In genomic region chr5:142416070-142416775, GRCm38 (mm10) we compare ENCODE assay signal across 8 mouse cellular contexts. TPM values are rescaled to one million over a fixed set of nuclear protein-coding genes. Genes with fewer than 3 reads are reported as not detected.
DNase-seq lines count a peak whose midpoint lies in the region; ATAC-seq and TF ChIP-seq lines count a peak whose summit lies in the region.

No protein-coding gene starts in this region.

- no peak overlapping the region for H3K4me2 ChIP-seq in kidney, embryonic 16.5 days (replicated peaks; ENCODE audit: low read depth, low read length)
- H3K4me2 ChIP-seq in intestine, embryonic 15.5 days (replicated peaks), result no peak overlapping the region
- H3K4me2 ChIP-seq in neural tube, embryonic 14.5 days (ENCODE audit: low read depth, low read length), result no peak overlapping the region

- TF ChIP-seq CTCF in kidney, adult 2 months (conservative IDR thresholded peaks at IDR 0.05; ENCODE audit: insufficient read depth, insufficient read length, low read depth, low read length), result no peak

- peak overlapping the region; percentile 7; the same call in 1 of the 2 replicates for H3K27ac ChIP-seq in kidney, embryonic 16.5 days (ENCODE audit: low read length)
- H3K27ac ChIP-seq in kidney, adult 2 months (ENCODE audit: insufficient read depth, low read depth, low read length), result no peak overlapping the region
- peak overlapping the region; percentile 45; the same call in 1 of the 2 replicates for H3K27ac ChIP-seq in intestine, embryonic 15.5 days
- 0 out of 2 replicates have a peak overlapping the region, but pooled peaks have one; percentile 8 for H3K27ac ChIP-seq in neural tube, embryonic 14.5 days (ENCODE audit: low read depth, low read length)

- H3K9ac ChIP-seq in kidney, embryonic 16.5 days (replicated peaks; ENCODE audit: low read length), result 0 out of 2 replicates have a peak overlapping the region, but pooled peaks have one; percentile 1
- 0 out of 2 replicates have a peak overlapping the region, but pooled peaks have one; percentile 29 for H3K9ac ChIP-seq in intestine, embryonic 15.5 days
- H3K9ac ChIP-seq in neural tube, embryonic 14.5 days (replicated peaks; ENCODE audit: low read depth, low read length), result no peak overlapping the region

- H3K9me3 ChIP-seq in kidney, embryonic 16.5 days (ENCODE audit: low read length), result no peaks in the 10 kb centered on the region
- no peaks in the 10 kb centered on the region for H3K9me3 ChIP-seq in intestine, embryonic 15.5 days
- no peaks in the 10 kb centered on the region for H3K9me3 ChIP-seq in neural tube, embryonic 14.5 days (ENCODE audit: control insufficient read depth, low read length)

- peaks cover 57% of the 10 kb centered on the region for H3K4me1 ChIP-seq in kidney, embryonic 16.5 days (ENCODE audit: insufficient read depth, low read length)
- H3K4me1 ChIP-seq in kidney, adult 2 months (ENCODE audit: control insufficient read depth, insufficient read depth, low read length), result peaks cover 42% of the 10 kb centered on the region
- peaks cover 30% of the 10 kb centered on the region for H3K4me1 ChIP-seq in intestine, embryonic 15.5 days (replicated peaks)
- H3K4me1 ChIP-seq in neural tube, embryonic 14.5 days (ENCODE audit: control insufficient read depth, insufficient read depth, low read length), result peaks cover 14% of the 10 kb centered on the region; the same call in 1 of the 2 replicates

- H3K4me3 ChIP-seq in kidney, embryonic 16.5 days (ENCODE audit: low read length), result no peak overlapping the region
- no peak overlapping the region for H3K4me3 ChIP-seq in kidney, adult 2 months (ENCODE audit: insufficient read depth, low read depth, low read length)
- no peak overlapping the region for H3K4me3 ChIP-seq in intestine, embryonic 15.5 days (replicated peaks)
- H3K4me3 ChIP-seq in neural tube, embryonic 14.5 days (ENCODE audit: low read depth, low read length), result no peak overlapping the region

- no peaks in the 10 kb centered on the region for H3K27me3 ChIP-seq in kidney, embryonic 16.5 days (ENCODE audit: insufficient read depth, low read length)
- no peaks in the 10 kb centered on the region for H3K27me3 ChIP-seq in kidney, adult 2 months (replicated peaks; ENCODE audit: control insufficient read depth, insufficient read depth, low read length)
- H3K27me3 ChIP-seq in intestine, embryonic 15.5 days (replicated peaks), result no peaks in the 10 kb centered on the region
- H3K27me3 ChIP-seq in neural tube, embryonic 14.5 days (ENCODE audit: control insufficient read depth, insufficient read depth, low read length), result no peaks in the 10 kb centered on the region

- no peak for DNase-seq in kidney, adult 2 months
- no peak for DNase-seq in ovary, postnatal 14 days (ENCODE audit: low spot score)
- DNase-seq in right cerebral cortex, postnatal 25 days, result no peak

- no peak for ATAC-seq in kidney, embryonic 16.5 days (ENCODE audit: low FRiP score, low TSS enrichment)
- peak; percentile 97 for ATAC-seq in activated CD4-positive, CD25-positive, alpha-beta regulatory T cell, adult 4 months
- ATAC-seq in intestine, embryonic 15.5 days, result no peak
- no peak for ATAC-seq in neural tube, embryonic 14.5 days (ENCODE audit: low read depth)
- no peak for ATAC-seq in erythroid progenitor cell, adult 5-6 weeks (replicated peaks; ENCODE audit: low FRiP score, poor library complexity, severe bottlenecking)

- no peak for TF ChIP-seq POLR2A in kidney, adult 2 months (IDR thresholded peaks at IDR 0.05; ENCODE audit: low read depth, low read length)

- peaks cover 3% of the 10 kb centered on the region; the same call in 1 of the 2 replicates for H3K36me3 ChIP-seq in kidney, embryonic 16.5 days (ENCODE audit: insufficient read depth, low read length)
- H3K36me3 ChIP-seq in kidney, adult 2 months (ENCODE audit: control insufficient read depth, insufficient read depth, low read length), result no peaks in the 10 kb centered on the region
- H3K36me3 ChIP-seq in intestine, embryonic 15.5 days, result no peaks in the 10 kb centered on the region
- no peaks in the 10 kb centered on the region for H3K36me3 ChIP-seq in neural tube, embryonic 14.5 days (ENCODE audit: control insufficient read depth, insufficient read depth, low read length)

- WGBS in kidney, embryonic 16.5 days, result 27% methylated on average over 14 of the region's 14 CpGs
- 61% methylated on average over 14 of the region's 14 CpGs for WGBS in kidney, adult 2 months
- WGBS in intestine, embryonic 15.5 days, result 22% methylated on average over 14 of the region's 14 CpGs
- 33% methylated on average over 14 of the region's 14 CpGs for WGBS in neural tube, embryonic 14.5 days

RNA-seq across cellular contexts. Expression of gene Foxk1, which starts 14.9 kb away (rescaled TPM):
- 3.6 and 4.4 TPM in 2 replicates for polyA plus RNA-seq in kidney, embryonic 16.5 days (2015; fragmentation: Nextera tagmentation; extraction: Ambion mirVana)
- polyA plus RNA-seq in kidney, adult 2 months (2012; rRNA removed), result 11.6 and 12.4 TPM in 2 replicates
- 10 to 100 TPM in 1 of 2 experiments, 1 to 10 TPM in 1; 9.4 to 13.3 TPM for polyA plus RNA-seq in activated CD4-positive, CD25-positive, alpha-beta regulatory T cell, adult 4 months (2017; shearing (Covaris generic))
- 4.3 and 5.3 TPM in 2 replicates for polyA plus RNA-seq in intestine, embryonic 15.5 days (2015; fragmentation: Nextera tagmentation; extraction: Ambion mirVana)
- polyA plus RNA-seq in neural tube, embryonic 14.5 days (2014; fragmentation: Nextera tagmentation; extraction: Ambion mirVana), result 4.3 and 6.2 TPM in 2 replicates
- total RNA-seq in erythroid progenitor cell, adult 5-6 weeks (2015; ENCODE audit: low replicate concordance), result 3.8 and 6.1 TPM in 2 replicates
- total RNA-seq in erythroid progenitor cell, adult 5-6 weeks (2017; ENCODE audit: low replicate concordance), result 1.9 and 3.5 TPM in 2 replicates

RNA-seq across cellular contexts. Expression of gene Ap5z1, which starts 47.5 kb away (rescaled TPM):
- polyA plus RNA-seq in kidney, embryonic 16.5 days (2015; fragmentation: Nextera tagmentation; extraction: Ambion mirVana), result 13.2 and 13.8 TPM in 2 replicates
- 37.4 and 45.6 TPM in 2 replicates for polyA plus RNA-seq in kidney, adult 2 months (2012; rRNA removed)
- polyA plus RNA-seq in activated CD4-positive, CD25-positive, alpha-beta regulatory T cell, adult 4 months (2017; shearing (Covaris generic)), result 10 to 100 TPM; 12.0 to 24.8 TPM
- 12.0 and 13.6 TPM in 2 replicates for polyA plus RNA-seq in intestine, embryonic 15.5 days (2015; fragmentation: Nextera tagmentation; extraction: Ambion mirVana)
- polyA plus RNA-seq in neural tube, embryonic 14.5 days (2014; fragmentation: Nextera tagmentation; extraction: Ambion mirVana), result 11.9 and 15.0 TPM in 2 replicates
- 5.0 and 14.8 TPM in 2 replicates for total RNA-seq in erythroid progenitor cell, adult 5-6 weeks (2015; ENCODE audit: low replicate concordance)
- total RNA-seq in erythroid progenitor cell, adult 5-6 weeks (2017; ENCODE audit: low replicate concordance), result 2.6 and 10.1 TPM in 2 replicates
